Mouse (Mus musculus) ovary, postnatal 36 days (tissue): Measurements from ENCODE around the gene Cog1.

Experiments used
- DNase-seq: peaks from one replicate; pipeline ENCODE4 v3.0.0; 2022; ENCODE audit warnings: low spot score, mixed read lengths

Cog1 gene

GRCm38 (mm10) chr11:113667122-113667521, 18.2 kb downstream of the Cog1 start:
- no peak for DNase-seq

DNA sequence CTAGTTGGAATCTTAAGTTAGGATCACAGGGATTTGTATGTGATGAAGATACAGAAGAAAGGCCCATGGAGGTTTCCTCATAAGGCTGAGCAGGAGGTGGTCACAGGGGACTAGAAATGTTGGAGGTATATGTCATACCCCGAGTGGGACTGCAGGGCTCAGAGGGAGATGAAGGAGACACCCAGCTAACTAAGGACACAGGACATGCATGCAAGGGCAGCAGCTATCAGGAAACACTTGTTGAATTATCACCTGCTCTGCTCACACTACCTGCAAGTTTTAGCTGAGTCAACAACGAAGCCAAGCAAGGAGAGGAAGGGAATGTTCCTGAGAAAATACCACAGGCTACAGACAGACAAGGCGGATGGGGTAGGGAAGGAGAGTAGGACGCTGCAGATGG, 18.7 kb downstream of the Cog1 start:
- DNase-seq = no peak

DNA sequence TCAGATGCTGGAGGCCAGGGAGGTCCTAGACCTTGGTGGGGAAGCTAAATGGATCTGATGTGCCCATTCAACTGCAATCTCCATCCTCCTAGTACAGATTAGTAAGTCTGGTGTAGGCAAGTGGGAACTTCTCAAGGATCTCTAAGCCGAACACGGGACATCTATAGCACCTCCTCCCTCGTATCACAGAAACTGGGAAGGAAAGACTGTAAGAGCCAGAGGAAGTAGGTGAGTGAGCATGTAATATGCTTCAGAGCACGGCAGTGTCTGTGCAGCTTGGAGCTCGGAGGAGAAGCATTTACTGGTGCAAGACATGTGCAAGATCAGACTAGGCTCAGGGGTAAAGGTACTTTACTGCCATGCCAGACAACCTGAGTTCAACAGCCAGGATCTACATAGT, 19.9 kb downstream of the Cog1 start:
- DNase-seq = no peak

DNA sequence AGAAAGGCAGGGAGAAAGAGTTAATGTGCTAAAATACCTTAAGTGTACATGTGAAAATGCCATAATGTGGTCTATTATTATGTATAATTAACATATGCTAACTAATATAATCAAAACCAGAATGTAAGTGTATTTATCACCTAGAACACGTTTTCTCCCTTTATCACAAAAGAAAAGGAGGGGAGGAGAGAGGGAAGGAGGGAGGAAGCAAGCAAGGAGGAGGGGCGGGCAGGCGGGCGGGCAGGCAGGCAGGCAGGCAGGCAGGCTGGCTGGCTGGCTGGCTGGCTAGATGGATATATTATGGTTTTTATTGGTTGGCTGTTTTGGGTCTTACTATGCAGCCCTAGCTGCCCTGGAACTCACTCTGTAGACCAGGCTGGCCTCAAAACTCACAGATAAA, 20.7 kb downstream of the Cog1 start:
- no peak for DNase-seq

DNA sequence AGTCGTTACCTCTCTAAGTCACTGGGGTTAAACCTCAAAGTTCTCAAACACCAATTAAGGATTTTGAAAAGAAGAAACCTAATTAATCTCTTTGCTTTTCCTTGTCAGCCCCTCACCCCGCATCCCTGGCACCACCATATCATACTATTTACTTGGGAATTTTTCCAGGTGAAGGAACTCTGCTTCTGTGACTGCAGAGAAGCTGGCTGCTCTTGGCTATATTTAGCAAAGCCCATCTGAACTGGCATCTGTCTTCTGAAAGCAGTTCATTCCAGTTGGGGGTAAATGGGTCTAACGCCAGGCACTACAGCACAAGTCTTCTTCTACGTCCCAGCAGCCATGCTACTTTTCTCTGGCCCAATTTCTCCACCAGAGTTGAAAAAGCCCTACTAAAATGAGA, 24.6 kb downstream of the Cog1 start:
- no peak for DNase-seq

GRCm38 (mm10) chr11:113674595-113674994, 25.6 kb downstream of the Cog1 start:
- DNase-seq = no peak

DNA sequence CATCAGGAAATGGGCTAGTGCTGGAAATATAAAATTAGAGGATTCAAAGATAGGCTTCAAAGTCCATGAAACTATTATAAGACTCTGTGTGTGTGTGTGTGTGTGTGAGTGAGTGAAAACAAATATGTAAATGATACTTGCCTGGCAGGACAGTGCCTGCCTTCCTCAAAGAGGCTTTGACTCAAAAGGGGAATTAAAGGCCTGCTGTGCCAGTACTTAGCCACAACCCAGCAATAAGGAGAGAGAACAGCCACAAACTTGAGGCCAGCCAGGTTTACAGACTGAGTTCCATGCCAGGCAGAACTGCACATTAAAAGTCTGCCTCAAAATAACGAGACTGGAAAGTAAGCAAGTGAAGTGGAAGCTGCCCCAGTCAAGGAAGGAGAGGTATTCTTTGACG, 27.9 kb downstream of the Cog1 start:
- DNase-seq = no peak

- no peak for DNase-seq
Measured at GRCm38 (mm10) chr11:113677378-113677777, 28.4 kb downstream of the Cog1 start.

DNA sequence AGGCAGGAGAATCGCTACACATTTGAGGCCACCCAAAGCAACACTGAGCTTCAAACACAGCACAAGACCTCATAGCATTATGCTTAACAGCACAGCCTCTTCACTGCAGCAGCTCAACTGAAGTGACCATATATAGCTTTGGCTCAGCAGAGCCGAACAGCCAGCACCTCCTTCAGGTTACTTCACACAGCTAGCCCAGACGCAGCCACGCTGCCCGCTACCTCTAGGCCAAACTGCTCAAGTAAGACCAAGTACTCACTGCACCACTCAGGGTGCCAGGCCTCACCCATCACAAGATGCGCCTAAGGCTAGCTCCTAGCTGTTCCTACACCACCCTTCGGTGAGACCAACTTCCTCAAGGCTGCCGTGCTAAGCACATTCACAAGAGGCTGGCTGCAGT, 29.4 kb downstream of the Cog1 start:
- no peak for DNase-seq

DNA sequence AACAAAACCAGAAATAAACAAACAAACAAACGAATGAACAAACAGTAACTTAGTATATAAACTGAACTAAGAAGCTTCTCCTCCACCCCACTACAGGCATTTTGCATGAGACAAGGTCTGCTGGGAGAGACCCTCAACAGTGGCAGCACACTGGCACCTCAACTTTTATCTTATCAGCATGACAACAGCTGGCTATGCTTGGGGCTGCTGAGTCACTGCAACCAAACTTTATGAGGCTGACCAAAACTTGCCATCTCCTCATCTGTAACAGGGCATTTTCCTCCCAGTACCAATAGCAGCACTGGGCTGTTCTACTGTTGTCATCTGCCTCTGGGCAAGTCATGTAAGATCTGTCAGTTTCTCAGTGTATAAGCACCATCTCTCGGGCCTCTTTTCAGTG, 32.0 kb downstream of the Cog1 start:
- DNase-seq = no peak

DNA sequence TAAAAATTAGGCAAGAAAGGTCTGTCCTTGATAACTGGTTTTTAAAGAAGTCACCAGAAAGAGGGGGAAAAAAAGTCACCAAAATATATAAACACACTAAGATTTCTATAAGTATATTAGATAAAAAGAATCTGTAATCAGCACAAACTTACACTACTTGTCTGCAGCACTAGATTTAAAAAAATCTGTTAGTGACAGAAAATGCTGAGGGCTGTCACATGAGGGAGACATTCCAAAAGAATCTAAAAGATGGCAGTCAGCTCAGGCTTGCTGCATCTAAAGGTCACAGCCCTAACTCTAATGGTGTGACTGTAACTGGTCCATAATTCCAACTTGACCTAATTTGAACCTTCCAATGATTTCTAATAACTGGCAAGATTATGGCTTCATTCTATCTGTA, 33.0 kb downstream of the Cog1 start:
- DNase-seq = no peak

DNA sequence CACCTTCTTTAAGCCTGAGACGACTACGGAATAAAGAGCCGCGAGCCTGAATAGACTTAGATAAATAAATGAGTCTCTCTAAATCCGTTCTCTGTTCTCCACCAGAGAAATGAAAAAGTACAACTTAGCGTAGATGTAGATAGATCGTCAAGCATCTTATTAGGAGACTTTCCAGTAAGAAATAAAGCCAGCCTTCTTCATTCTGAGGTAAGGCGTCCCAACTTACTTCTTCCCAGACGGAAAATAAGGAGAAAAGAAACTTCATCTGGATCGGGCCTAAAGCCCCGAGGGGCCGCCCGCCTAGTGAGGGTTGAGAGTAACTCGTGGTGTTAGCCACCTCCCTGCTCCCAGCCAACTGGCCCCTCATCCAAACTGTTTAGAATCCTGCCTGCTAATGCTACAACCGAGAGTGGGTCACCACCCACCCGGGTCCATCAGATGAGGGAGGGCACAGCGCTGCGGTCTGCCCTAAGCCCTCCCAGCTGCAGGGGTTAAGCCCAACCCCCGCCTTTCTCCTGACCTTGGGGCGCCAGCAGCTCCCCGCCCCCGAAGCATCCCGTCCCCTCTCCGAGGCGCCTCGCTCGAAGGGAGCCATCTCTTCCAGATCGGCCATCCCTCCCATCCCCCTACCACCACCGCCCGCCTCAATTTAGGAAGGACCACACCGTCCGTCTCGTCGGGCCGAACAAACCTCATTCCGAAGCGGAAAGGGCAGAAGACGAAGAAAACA, 34.1 kb downstream of the Cog1 start:
- peak; percentile 76 for DNase-seq

DNA sequence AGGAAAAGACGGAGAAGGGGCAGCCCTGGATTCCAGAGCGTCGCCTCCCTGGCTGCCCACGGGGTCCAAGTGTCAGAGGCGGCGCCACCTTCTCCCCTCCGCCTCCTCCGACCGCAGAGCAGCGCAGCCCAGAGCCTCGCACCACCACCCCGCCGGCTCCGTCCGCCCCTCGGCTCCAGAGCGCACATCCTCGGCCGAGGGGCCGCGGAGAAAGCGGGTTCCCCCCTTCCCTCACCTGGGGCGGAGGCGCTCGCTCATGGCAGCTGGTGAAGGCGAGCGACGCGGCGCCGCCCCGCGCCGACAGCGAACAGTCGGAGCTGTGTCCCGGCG, 34.6 kb downstream of the Cog1 start:
- DNase-seq = no peak

- peak; percentile 95 for DNase-seq
Measured at GRCm38 (mm10) chr11:113683957-113684706, 35.2 kb downstream of the Cog1 start, which contains the start of the genes Fam104a and D11Wsu47e. Gene Fam104a, minus strand, starts transcription at chr11:113684155. Gene D11Wsu47e, plus strand, starts transcription at chr11:113684412.

GRCm38 (mm10) chr11:113684707-113685426, 35.9 kb downstream of the Cog1 start:
- no peak for DNase-seq

GRCm38 (mm10) chr11:113687031-113687430, 38.1 kb downstream of the Cog1 start:
- no peak for DNase-seq

DNA sequence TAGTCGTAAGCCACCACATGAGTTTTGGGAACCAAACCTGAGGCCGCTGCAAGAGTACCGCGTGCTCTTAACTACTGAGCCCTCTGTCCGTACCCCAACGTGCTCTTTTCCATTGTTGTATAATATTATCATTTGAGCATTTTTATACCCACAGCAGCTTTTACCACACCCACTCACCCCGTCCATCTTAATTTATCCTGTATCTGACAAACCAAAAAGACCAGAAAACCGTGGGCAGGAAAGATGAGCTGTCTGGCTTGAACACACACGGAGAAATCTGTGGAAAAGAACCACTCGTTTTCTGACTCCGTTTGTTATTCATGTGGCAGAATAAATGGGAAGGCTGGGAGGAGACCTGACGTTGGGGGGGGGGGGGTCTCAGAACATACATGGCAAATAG, 41.5 kb downstream of the Cog1 start:
- no peak for DNase-seq

GRCm38 (mm10) chr11:113691318-113691717, 42.3 kb downstream of the Cog1 start:
- DNase-seq = no peak

- no peak for DNase-seq
Measured at GRCm38 (mm10) chr11:113691851-113692250, 42.9 kb downstream of the Cog1 start.

GRCm38 (mm10) chr11:113697571-113697970, 48.6 kb downstream of the Cog1 start:
- no peak for DNase-seq

DNA sequence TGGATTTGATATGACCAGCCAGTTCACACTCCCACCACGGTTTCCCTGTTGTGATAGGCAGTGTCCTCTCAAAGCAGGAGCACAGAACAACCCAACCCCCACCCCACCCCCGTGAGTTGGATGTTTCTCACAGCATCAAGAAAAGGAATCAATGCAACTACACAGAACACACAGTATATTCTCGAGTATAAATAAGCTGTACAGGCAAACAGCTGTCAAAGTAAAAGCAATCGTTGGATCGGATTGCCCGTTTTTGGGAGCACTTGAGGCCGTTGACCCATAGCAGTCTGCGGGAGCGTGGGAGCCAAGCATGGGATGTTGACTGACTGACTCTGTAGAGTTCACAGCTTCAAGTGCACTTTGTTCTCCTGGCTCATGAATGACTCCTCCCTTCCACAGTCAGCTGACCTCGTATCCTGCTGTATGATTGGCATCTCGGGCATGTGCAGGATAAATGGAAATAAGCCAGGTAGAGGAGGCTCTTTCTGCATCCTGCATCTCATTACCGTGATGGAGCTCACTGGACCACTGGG, 49.1 kb downstream of the Cog1 start:
- no peak for DNase-seq

DNA sequence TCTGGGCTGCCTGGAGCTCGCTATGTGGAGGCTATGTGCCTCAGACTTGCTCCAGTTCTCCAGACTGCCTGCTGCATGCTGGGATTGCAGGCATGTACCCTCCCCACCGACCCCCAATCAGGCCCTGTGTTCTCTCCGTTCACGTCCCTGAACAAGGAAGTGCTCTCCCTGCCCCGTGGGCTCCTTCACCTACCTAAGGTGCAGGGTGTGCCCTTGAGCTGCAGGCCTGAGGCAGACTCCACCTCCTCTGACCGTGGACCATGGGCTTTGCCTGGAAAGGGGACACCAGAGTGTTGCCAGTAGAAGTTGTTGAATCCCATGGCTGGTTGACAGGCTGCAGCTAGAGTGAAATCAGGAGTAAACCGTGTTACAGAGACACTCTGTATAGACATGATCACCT, 50.7 kb downstream of the Cog1 start:
- DNase-seq = no peak

GRCm38 (mm10) chr11:113703758-113704157, 54.8 kb downstream of the Cog1 start:
- DNase-seq = peak; percentile 77
